Mouse (Mus musculus): ENCODE results near the gene Plcb1. TPM values are rescaled to one million over a fixed set of nuclear protein-coding genes. Genes with fewer than 3 reads are reported as not detected.

The Plcb1 gene
- total RNA-seq, 1 experiment: 0.89 TPM

GRCm38 (mm10) chr2:135507111-135507510 lies 721.2 kb downstream of the Plcb1 start:
- Histone ChIP-seq H3K4me1 (ENCODE audit: control insufficient read depth in 2 of 2, insufficient read depth in 2 of 2, low read length in 2 of 2, poor library complexity in 1 of 2) (no peaks in the 10 kb centered on the region), H3K36me3 (ENCODE audit: control insufficient read depth, insufficient read depth, low read length, poor library complexity, severe bottlenecking) (no peaks in the 10 kb centered on the region), H3K4me3 (ENCODE audit: insufficient read depth in 1 of 2, low read depth in 1 of 2, low read length in 2 of 2, poor library complexity in 1 of 2, severe bottlenecking in 1 of 2) (no peak overlapping the region), H3K9ac (ENCODE audit: insufficient read depth, low read depth, low read length, poor library complexity, severe bottlenecking) (no peak overlapping the region), H3K9me3 (ENCODE audit: control insufficient read depth, insufficient read depth, low read depth, low read length) (no peaks in the 10 kb centered on the region), H3K27ac (ENCODE audit: insufficient read depth, low read depth, low read length, poor library complexity, severe bottlenecking) (no peak overlapping the region)
- DNase-seq (ENCODE audit: low read depth, low spot score): no peak
- TF ChIP-seq ZC3H11A (IDR thresholded peaks at IDR 0.05; ENCODE audit: borderline replicate concordance, low read depth, low read length) (no peak), CHD2 (IDR thresholded peaks at IDR 0.05; ENCODE audit: low read depth, low read length) (no peak), HCFC1 (IDR thresholded peaks at IDR 0.05; ENCODE audit: borderline replicate concordance, insufficient read depth, low read length) (no peak), MAFK (IDR thresholded peaks at IDR 0.05; ENCODE audit: insufficient read depth, low read depth, low read length) (no peak), ZNF384 (IDR thresholded peaks at IDR 0.05; ENCODE audit: low read depth, low read length) (no peak)
- in situ Hi-C loops (cut with MboI; ENCODE audit: low sequenced_read_pairs in 2 of 2, unreplicated experiment in 2 of 2): no loop called here

GRCm38 (mm10) chr2:135518956-135519355 lies 733.1 kb downstream of the Plcb1 start:
- H3K4me3 ChIP-seq (ENCODE audit: insufficient read depth in 1 of 2, low read depth in 1 of 2, low read length in 2 of 2, poor library complexity in 1 of 2, severe bottlenecking in 1 of 2): no peak overlapping the region
- no peaks in the 10 kb centered on the region for H3K36me3 ChIP-seq (ENCODE audit: control insufficient read depth, insufficient read depth, low read length, poor library complexity, severe bottlenecking)
- no peaks in the 10 kb centered on the region for H3K4me1 ChIP-seq (ENCODE audit: control insufficient read depth in 2 of 2, insufficient read depth in 2 of 2, low read length in 2 of 2, poor library complexity in 1 of 2)
- no peak overlapping the region for H3K27ac ChIP-seq (ENCODE audit: insufficient read depth, low read depth, low read length, poor library complexity, severe bottlenecking)
- in situ Hi-C loops (cut with MboI; ENCODE audit: low sequenced_read_pairs in 2 of 2, unreplicated experiment in 2 of 2): no loop called here
- no peak for TF ChIP-seq ZC3H11A (IDR thresholded peaks at IDR 0.05; ENCODE audit: borderline replicate concordance, low read depth, low read length)
- no peak for TF ChIP-seq CHD2 (IDR thresholded peaks at IDR 0.05; ENCODE audit: low read depth, low read length)
- TF ChIP-seq ZNF384 (IDR thresholded peaks at IDR 0.05; ENCODE audit: low read depth, low read length): no peak
- no peak for TF ChIP-seq HCFC1 (IDR thresholded peaks at IDR 0.05; ENCODE audit: borderline replicate concordance, insufficient read depth, low read length)
- TF ChIP-seq MAFK (IDR thresholded peaks at IDR 0.05; ENCODE audit: insufficient read depth, low read depth, low read length): no peak
- DNase-seq (ENCODE audit: low read depth, low spot score): no peak
- H3K9me3 ChIP-seq (ENCODE audit: control insufficient read depth, insufficient read depth, low read depth, low read length): no peaks in the 10 kb centered on the region
- no peak overlapping the region for H3K9ac ChIP-seq (ENCODE audit: insufficient read depth, low read depth, low read length, poor library complexity, severe bottlenecking)

Other genes with a start within 250 kb of the Plcb1 start
- not detected in 2 replicates for gene Hao1, start 231.7 kb upstream of the Plcb1 start, total RNA-seq (2012; rRNA removed)
- gene Tmx4, start 141.9 kb upstream of the Plcb1 start, total RNA-seq (2012; rRNA removed): 11.2 and 11.7 TPM in 2 replicates